Mouse (Mus musculus): Measurements from ENCODE around the gene Fbxo3. TPM values are rescaled to one million over a fixed set of nuclear protein-coding genes. Genes with fewer than 3 reads are reported as not detected.
"Not testable (repeated sequence)": the region's sequence is repeated elsewhere in the genome, so short reads cannot be mapped to it uniquely, and the experiment has no call there.

The Fbxo3 gene
- polyA plus RNA-seq, 1 experiment from 2014 or later = 54.0 TPM

- ATAC-seq (ENCODE audit: insufficient read depth) (no peak; the same call in 1 of the 2 replicates), DNase-seq (no peak)
- 10% methylated on average over 3 of the region's 3 CpGs for WGBS
- Histone ChIP-seq H3K4me2 (peak overlapping the region; percentile 5; the same call in 1 of the 2 replicates), H3K27ac (ENCODE audit: low read depth) (peak overlapping the region; percentile 36; the same call in 1 of the 2 replicates), H3K4me1 (ENCODE audit: insufficient read depth) (0 out of 2 replicates have a peak, but pooled peaks cover 6% of the 10 kb centered on the region), H3K9me3 (ENCODE audit: low read depth, low read length) (no peaks in the 10 kb centered on the region), H3K4me3 (ENCODE audit: low read depth, low read length) (no peak overlapping the region), H3K9ac (no peak overlapping the region), H3K27me3 (ENCODE audit: insufficient read depth, low read length) (no peaks in the 10 kb centered on the region), H3K36me3 (ENCODE audit: insufficient read depth) (no peaks in the 10 kb centered on the region)
- no peak for TF ChIP-seq CTCF (IDR thresholded peaks at IDR 0.05; ENCODE audit: low read depth)
Measured at GRCm38 (mm10) chr2:104098529-104099230, 71.2 kb downstream of the Fbxo3 start.

GRCm38 (mm10) chr2:104099231-104099585 is 71.7 kb downstream of the Fbxo3 start:
- Histone ChIP-seq H3K4me2 (no peak overlapping the region), H3K4me1 (ENCODE audit: insufficient read depth) (0 out of 2 replicates have a peak, but pooled peaks cover 6% of the 10 kb centered on the region)

GRCm38 (mm10) chr2:104099946-104100345 is 72.4 kb downstream of the Fbxo3 start:
- DNase-seq (no peak), ATAC-seq (ENCODE audit: insufficient read depth) (no peak)
- no peak for TF ChIP-seq CTCF (IDR thresholded peaks at IDR 0.05; ENCODE audit: low read depth)
- H3K9ac ChIP-seq = no peak overlapping the region
- no peak overlapping the region for H3K4me2 ChIP-seq
- no peaks in the 10 kb centered on the region for H3K9me3 ChIP-seq (ENCODE audit: low read depth, low read length)
- WGBS = 42% methylated on average over 1 of the region's 1 CpGs
- no peak overlapping the region for H3K4me3 ChIP-seq (ENCODE audit: low read depth, low read length)
- no peak overlapping the region for H3K27ac ChIP-seq (ENCODE audit: low read depth)
- no peaks in the 10 kb centered on the region for H3K36me3 ChIP-seq (ENCODE audit: insufficient read depth)
- 0 out of 2 replicates have a peak, but pooled peaks cover 6% of the 10 kb centered on the region for H3K4me1 ChIP-seq (ENCODE audit: insufficient read depth)
- H3K27me3 ChIP-seq (ENCODE audit: insufficient read depth, low read length) = no peaks in the 10 kb centered on the region

More at GRCm38 (mm10) chr2:104099231-104099585, 71.7 kb downstream of the Fbxo3 start:
- Histone ChIP-seq H3K36me3 (ENCODE audit: insufficient read depth) (no peaks in the 10 kb centered on the region), H3K27me3 (ENCODE audit: insufficient read depth, low read length) (no peaks in the 10 kb centered on the region), H3K27ac (ENCODE audit: low read depth) (no peak overlapping the region), H3K9ac (no peak overlapping the region), H3K9me3 (ENCODE audit: low read depth, low read length) (no peaks in the 10 kb centered on the region), H3K4me3 (ENCODE audit: low read depth, low read length) (no peak overlapping the region)
- TF ChIP-seq CTCF (IDR thresholded peaks at IDR 0.05; ENCODE audit: low read depth) = no peak
- 90% methylated on average over 2 of the region's 2 CpGs for WGBS
- DNase-seq (no peak), ATAC-seq (ENCODE audit: insufficient read depth) (no peak)

GRCm38 (mm10) chr2:104104800-104105199 is 77.3 kb downstream of the Fbxo3 start:
- H3K4me2 ChIP-seq = no peak overlapping the region
- no peak for TF ChIP-seq CTCF (IDR thresholded peaks at IDR 0.05; ENCODE audit: low read depth)
- no peaks in the 10 kb centered on the region for H3K27me3 ChIP-seq (ENCODE audit: insufficient read depth, low read length)
- no peak overlapping the region for H3K27ac ChIP-seq (ENCODE audit: low read depth)
- H3K9me3 ChIP-seq (ENCODE audit: low read depth, low read length) = no peaks in the 10 kb centered on the region
- no peak overlapping the region for H3K9ac ChIP-seq
- no peak for ATAC-seq (ENCODE audit: insufficient read depth)
- DNase-seq = no peak
- H3K4me3 ChIP-seq (ENCODE audit: low read depth, low read length) = no peak overlapping the region
- no peaks in the 10 kb centered on the region for H3K36me3 ChIP-seq (ENCODE audit: insufficient read depth)
- no peaks in the 10 kb centered on the region for H3K4me1 ChIP-seq (ENCODE audit: insufficient read depth)
- 79% methylated on average over 6 of the region's 6 CpGs for WGBS

- H3K9me3 ChIP-seq (ENCODE audit: low read depth, low read length); H3K9ac ChIP-seq; DNase-seq; ATAC-seq (ENCODE audit: insufficient read depth); H3K4me2 ChIP-seq; H3K27me3 ChIP-seq (ENCODE audit: insufficient read depth, low read length); H3K36me3 ChIP-seq (ENCODE audit: insufficient read depth); H3K4me3 ChIP-seq (ENCODE audit: low read depth, low read length); H3K4me1 ChIP-seq (ENCODE audit: insufficient read depth); H3K27ac ChIP-seq (ENCODE audit: low read depth): not testable (repeated sequence)
- 78% methylated on average over 2 of the region's 2 CpGs for whole genome bisulfite sequencing
Measured at GRCm38 (mm10) chr2:104109021-104109420, 81.5 kb downstream of the Fbxo3 start.

- H3K27me3 ChIP-seq (ENCODE audit: insufficient read depth, low read length) = no peaks in the 10 kb centered on the region
- H3K9me3 ChIP-seq (ENCODE audit: low read depth, low read length) = no peaks in the 10 kb centered on the region
- DNase-seq = no peak
- H3K4me1 ChIP-seq (ENCODE audit: insufficient read depth) = no peaks in the 10 kb centered on the region
- H3K4me2 ChIP-seq = no peak overlapping the region
- WGBS = 51% methylated on average over 2 of the region's 2 CpGs
- H3K4me3 ChIP-seq (ENCODE audit: low read depth, low read length) = no peak overlapping the region
- H3K36me3 ChIP-seq (ENCODE audit: insufficient read depth) = no peaks in the 10 kb centered on the region
- H3K9ac ChIP-seq = no peak overlapping the region
- H3K27ac ChIP-seq (ENCODE audit: low read depth) = peak overlapping the region; percentile 6; the same call in 1 of the 2 replicates
- no peak for TF ChIP-seq CTCF (IDR thresholded peaks at IDR 0.05; ENCODE audit: low read depth)
- no peak for ATAC-seq (ENCODE audit: insufficient read depth)
Measured at GRCm38 (mm10) chr2:104109528-104109927, 82.0 kb downstream of the Fbxo3 start.

- Histone ChIP-seq H3K9me3 (ENCODE audit: low read depth, low read length) (no peaks in the 10 kb centered on the region), H3K4me3 (ENCODE audit: low read depth, low read length) (no peak overlapping the region), H3K27ac (ENCODE audit: low read depth) (peak overlapping the region; percentile 6; the same call in 1 of the 2 replicates), H3K4me1 (ENCODE audit: insufficient read depth) (no peaks in the 10 kb centered on the region), H3K27me3 (ENCODE audit: insufficient read depth, low read length) (no peaks in the 10 kb centered on the region), H3K9ac (no peak overlapping the region), H3K4me2 (no peak overlapping the region), H3K36me3 (ENCODE audit: insufficient read depth) (no peaks in the 10 kb centered on the region)
- ATAC-seq (ENCODE audit: insufficient read depth) (no peak), DNase-seq (no peak)
- 83% methylated on average over 4 of the region's 4 CpGs for WGBS
- TF ChIP-seq CTCF (IDR thresholded peaks at IDR 0.05; ENCODE audit: low read depth) = no peak
Measured at GRCm38 (mm10) chr2:104110031-104110430, 82.5 kb downstream of the Fbxo3 start.

GRCm38 (mm10) chr2:104111170-104111797 is 83.8 kb downstream of the Fbxo3 start:
- H3K36me3 ChIP-seq (ENCODE audit: insufficient read depth); DNase-seq; ATAC-seq (ENCODE audit: insufficient read depth); H3K27ac ChIP-seq (ENCODE audit: low read depth); H3K4me1 ChIP-seq (ENCODE audit: insufficient read depth); H3K4me2 ChIP-seq; H3K27me3 ChIP-seq (ENCODE audit: insufficient read depth, low read length); H3K9me3 ChIP-seq (ENCODE audit: low read depth, low read length); H3K9ac ChIP-seq; H3K4me3 ChIP-seq (ENCODE audit: low read depth, low read length): not testable (repeated sequence)
- WGBS = no CpG with 5 or more reads among the region's 1 CpGs
